Mouse (Mus musculus) CH12.LX (cell line): ENCODE results near the gene Als2cr12. TPM values are rescaled to one million over a fixed set of nuclear protein-coding genes. Genes with fewer than 3 reads are reported as not detected.
"Not testable (repeated sequence)": the region's sequence is repeated elsewhere in the genome, so short reads cannot be mapped to it uniquely, and the experiment has no call there.

Experiments used
- DNase-seq: peaks from one replicate; pipeline ENCODE4 v3.0.0-alpha.2; 2013; ENCODE audit errors: extremely low read depth
- H3K27ac ChIP-seq: 2 replicates; pipeline ENCODE4 v1.5.1; 2012; ENCODE audit warnings: low read depth, mild to moderate bottlenecking, control low read depth, moderate library complexity; ENCODE audit not compliant: insufficient read depth
- H3K27me3 ChIP-seq: replicated peaks from 2 replicates; pipeline ENCODE3; 2012; ENCODE audit warnings: inconsistent platforms
- H3K36me3 ChIP-seq, 2 experiments: replicated peaks in 1 of 2; 2 replicates each; pipeline versions ENCODE3 to v1.6.1; 2012; ENCODE audit warnings: inconsistent platforms in 1 of 2, low read length in 1 of 2, mild to moderate bottlenecking in 1 of 2, mixed read lengths in 1 of 2, moderate library complexity in 1 of 2; ENCODE audit not compliant: control insufficient read depth in 1 of 2, insufficient read depth in 1 of 2
- H3K4me1 ChIP-seq, 2 experiments: 2 replicates each; pipeline ENCODE4 v1.6.1; 2012; ENCODE audit warnings: inconsistent platforms in 1 of 2, moderate library complexity in 1 of 2; ENCODE audit not compliant: insufficient read depth in 2 of 2, control insufficient read depth in 1 of 2
- H3K4me2 ChIP-seq: 2 replicates; pipeline ENCODE4 v1.6.1; 2012; ENCODE audit warnings: low read depth, mild to moderate bottlenecking, control low read depth; ENCODE audit not compliant: poor library complexity, insufficient read depth, severe bottlenecking
- H3K4me3 ChIP-seq, 3 experiments: fragments of 150-350 bp in 1 of 3; sonication (generic) in 1 of 3; replicated peaks in 1 of 3; 2 replicates each; pipeline versions ENCODE3 to v1.5.1; 2011 to 2012; ENCODE audit warnings: low read depth in 2 of 3, low read length in 2 of 3, mild to moderate bottlenecking in 2 of 3, moderate library complexity in 2 of 3, control low read depth in 1 of 3, improper control_type of control experiment in 1 of 3, inconsistent platforms in 1 of 3, mixed read lengths in 1 of 3; ENCODE audit not compliant: poor library complexity in 1 of 3
- H3K79me2 ChIP-seq: replicated peaks from 2 replicates; pipeline ENCODE4 v1.6.1; 2012; ENCODE audit warnings: mild to moderate bottlenecking, moderate library complexity; ENCODE audit not compliant: control insufficient read depth, poor library complexity, insufficient read depth, severe bottlenecking; ENCODE audit errors: extremely low read depth
- H3K9ac ChIP-seq: 2 replicates; pipeline ENCODE4 v1.6.1; 2012; ENCODE audit warnings: low read depth, mild to moderate bottlenecking, control low read depth, moderate library complexity; ENCODE audit not compliant: insufficient read depth
- H3K9me3 ChIP-seq: replicated peaks from 2 replicates; pipeline ENCODE3; 2012; ENCODE audit warnings: low read length, inconsistent platforms, mixed read lengths
- BHLHE40 ChIP-seq: IDR thresholded peaks from 2 replicates; pipeline ENCODE4 v1.6.1; 2011; ENCODE audit warnings: mild to moderate bottlenecking, low read depth, low read length, improper control_type of control experiment
- CTCF ChIP-seq, 2 experiments: IDR thresholded peaks in 1 of 2; conservative IDR thresholded peaks in 1 of 2; 2 replicates each; pipeline ENCODE4 v1.5.1; 2011 to 2012; ENCODE audit warnings: low read depth in 2 of 2, low read length in 2 of 2, improper control_type of control experiment in 1 of 2, inconsistent platforms in 1 of 2, mild to moderate bottlenecking in 1 of 2, moderate library complexity in 1 of 2
- E2F4 ChIP-seq: IDR thresholded peaks from 2 replicates; pipeline ENCODE4 v1.6.1; 2011; ENCODE audit warnings: low read depth, low read length, improper control_type of control experiment; ENCODE audit not compliant: insufficient replicate concordance
- ELF1 ChIP-seq: IDR thresholded peaks from 2 replicates; pipeline ENCODE4 v1.6.1; 2014; ENCODE audit warnings: low read depth, mild to moderate bottlenecking, inconsistent platforms, low read length, improper control_type of control experiment
- EP300 ChIP-seq: IDR thresholded peaks from 2 replicates; pipeline ENCODE4 v1.6.1; 2011; ENCODE audit warnings: low read length, improper control_type of control experiment
- GABPA ChIP-seq: IDR thresholded peaks from 2 replicates; pipeline ENCODE4 v1.6.1; 2012; ENCODE audit warnings: low read depth, low read length, improper control_type of control experiment, inconsistent platforms; ENCODE audit not compliant: insufficient replicate concordance
- HCFC1 ChIP-seq: IDR thresholded peaks from 2 replicates; pipeline ENCODE4 v1.6.1; 2012; ENCODE audit warnings: low read depth, mild to moderate bottlenecking, inconsistent platforms, low read length, improper control_type of control experiment
- JUND ChIP-seq: conservative IDR thresholded peaks from 2 replicates; pipeline ENCODE4 v1.6.1; 2011; ENCODE audit warnings: low read depth, low read length, improper control_type of control experiment
- KAT2A ChIP-seq: IDR thresholded peaks from 2 replicates; pipeline ENCODE4 v1.6.1; 2012; ENCODE audit warnings: low read length, improper control_type of control experiment, inconsistent platforms; ENCODE audit not compliant: insufficient replicate concordance
- MAX ChIP-seq: IDR thresholded peaks from 2 replicates; pipeline ENCODE4 v1.6.1; 2011; ENCODE audit warnings: low read length, improper control_type of control experiment
- MAZ ChIP-seq: IDR thresholded peaks from 2 replicates; pipeline ENCODE4 v1.6.1; 2012; ENCODE audit warnings: low read depth, mild to moderate bottlenecking, inconsistent platforms, low read length, improper control_type of control experiment, moderate library complexity
- NELFE ChIP-seq: IDR thresholded peaks from 2 replicates; pipeline ENCODE4 v1.6.1; 2011; ENCODE audit warnings: low read depth, low read length, improper control_type of control experiment
- NRF1 ChIP-seq: IDR thresholded peaks from 2 replicates; pipeline ENCODE4 v1.6.1; 2014; ENCODE audit warnings: low read depth, mild to moderate bottlenecking, inconsistent platforms, low read length, improper control_type of control experiment, moderate library complexity
- PAX5 ChIP-seq: IDR thresholded peaks from 2 replicates; pipeline ENCODE4 v1.6.1; 2012; ENCODE audit warnings: low read length, inconsistent platforms, mixed read lengths
- POLR2A ChIP-seq: IDR thresholded peaks from 2 replicates; pipeline ENCODE4 v1.6.1; 2011; ENCODE audit warnings: low read depth, mild to moderate bottlenecking, improper control_type of control experiment, low read length
- RCOR1 ChIP-seq: conservative IDR thresholded peaks from 2 replicates; pipeline ENCODE4 v1.6.1; 2012; ENCODE audit warnings: low read depth, mild to moderate bottlenecking, inconsistent platforms, low read length, improper control_type of control experiment
- TCF12 ChIP-seq: IDR thresholded peaks from 2 replicates; pipeline ENCODE4 v1.6.1; 2014; ENCODE audit warnings: low read depth, mild to moderate bottlenecking, inconsistent platforms, low read length, improper control_type of control experiment
- USF1 ChIP-seq: IDR thresholded peaks from 2 replicates; pipeline ENCODE4 v1.6.1; 2014; ENCODE audit warnings: low read depth, mild to moderate bottlenecking, inconsistent platforms, low read length, improper control_type of control experiment
- USF2 ChIP-seq: conservative IDR thresholded peaks from 2 replicates; pipeline ENCODE4 v1.6.1; 2011; ENCODE audit warnings: low read depth, low read length, improper control_type of control experiment
- ZC3H11A ChIP-seq: IDR thresholded peaks from 2 replicates; pipeline ENCODE4 v1.6.1; 2012; ENCODE audit warnings: low read depth, mild to moderate bottlenecking, inconsistent platforms, low read length, improper control_type of control experiment
- dilution Hi-C: fragments of 300-500 bp; cut with MboI; formaldehyde crosslinking; loops from 2 replicates; pipeline ENCODE4 v1.14.3; 2020; ENCODE audit warnings: low sequenced_read_pairs; ENCODE audit not compliant: extremely low pct_unique_long_range_greater_than_20kb, extremely low pct_ligation_motif_present
- in situ Hi-C: fragments of 300-500 bp; cut with MboI; formaldehyde crosslinking; loops from 3 replicates; pipeline ENCODE4 v1.14.3; 2019; ENCODE audit warnings: low sequenced_read_pairs, low pct_ligation_motif_present, low pct_unique_long_range_greater_than_20kb, mixed read lengths
- polyA plus RNA-seq: library from polyadenylated mRNA; unstranded; fragments of >175 nt; gene quantifications from 2 replicates; pipeline ENCODE4 v1.2.1, GENCODE M21; 2012; ENCODE audit warnings: low read depth; ENCODE audit not compliant: insufficient read length
- total RNA-seq, 2 experiments: library from RNA; depleted of rRNA; stranded (reverse); fragments of 300-350 nt in 1 of 2; fragments of >200 nt in 1 of 2; gene quantifications; 2 replicates each; pipeline ENCODE4 v1.2.3; 2012 to 2014

The Als2cr12 gene
- total and polyA plus RNA-seq, 3 experiments = 0.33 TPM; not detected in 2

DNA sequence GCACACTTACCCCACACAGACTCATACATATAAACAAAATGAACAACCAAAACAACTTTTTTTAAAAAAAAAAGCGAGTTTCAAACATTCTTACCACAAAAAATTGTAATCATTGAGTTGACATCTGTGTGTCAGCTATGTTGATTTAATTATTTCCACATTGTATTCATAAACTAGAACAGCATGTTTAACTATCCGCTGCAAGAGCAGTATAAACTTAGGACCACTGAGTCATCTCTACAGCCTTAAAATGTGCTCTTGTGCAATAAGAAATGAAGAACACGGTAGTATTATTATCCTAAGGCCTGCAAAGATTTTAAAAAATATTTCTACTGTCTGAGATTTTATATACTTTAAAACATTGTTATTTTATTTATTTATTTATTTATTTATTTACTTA is 20.8 kb downstream of the Als2cr12 start:
- H3K4me2 ChIP-seq = no peak overlapping the region
- no peaks in the 10 kb centered on the region for H3K9me3 ChIP-seq
- peaks cover 8 to 20% of the 10 kb centered on the region in 2 experiments for H3K4me1 ChIP-seq
- H3K79me2 ChIP-seq = no peaks in the 10 kb centered on the region
- H3K4me3 ChIP-seq = no peak overlapping the region
- H3K27ac ChIP-seq = no peak overlapping the region
- dilution Hi-C loops (no loop called here), in situ Hi-C loops (loop anchor here (25.0 kb wide), 2 partner anchors 188 to 388 kb away; partner anchors contain the start of gene Aox2)
- DNase-seq = no peak
- no peak overlapping the region for H3K9ac ChIP-seq
- no peak for TF ChIP-seq USF2
- no peaks in the 10 kb centered on the region for H3K36me3 ChIP-seq
- H3K27me3 ChIP-seq = no peaks in the 10 kb centered on the region

DNA sequence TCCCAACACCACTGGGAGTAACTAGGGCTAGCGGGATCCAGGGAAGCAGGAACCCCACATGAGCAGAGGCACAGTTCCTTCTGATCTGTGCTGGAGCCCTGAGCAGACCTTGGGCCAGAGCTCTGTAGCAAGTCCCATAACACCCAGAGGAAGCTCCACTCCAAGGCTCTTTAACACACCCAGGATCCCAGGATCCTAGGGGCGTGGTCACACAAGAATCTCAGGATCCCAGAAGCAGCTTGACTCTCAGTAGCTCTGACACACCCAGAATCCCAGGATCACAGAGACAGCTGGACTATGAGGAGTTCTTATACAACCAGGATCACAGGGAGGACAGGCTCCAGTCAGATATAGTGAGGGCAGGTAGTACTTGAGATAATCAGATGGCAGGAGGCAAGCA is 23.7 kb downstream of the Als2cr12 start:
- no peak overlapping the region for H3K4me2 ChIP-seq
- peaks cover 4 to 8% of the 10 kb centered on the region in 2 experiments for H3K4me1 ChIP-seq
- H3K27ac ChIP-seq = no peak overlapping the region
- no peaks in the 10 kb centered on the region for H3K27me3 ChIP-seq
- peaks cover 2% of the 10 kb centered on the region for H3K9me3 ChIP-seq
- no peaks in the 10 kb centered on the region for H3K79me2 ChIP-seq
- no peaks in the 10 kb centered on the region for H3K36me3 ChIP-seq
- in situ Hi-C loops = no loop called here
- TF ChIP-seq ZC3H11A (no peak), NRF1 (no peak), TCF12 (no peak), JUND (no peak), NELFE (no peak), PAX5 (no peak)
- no peak for DNase-seq
- H3K9ac ChIP-seq = no peak overlapping the region
- no peak overlapping the region for H3K4me3 ChIP-seq
- dilution Hi-C loops = no loop called here

DNA sequence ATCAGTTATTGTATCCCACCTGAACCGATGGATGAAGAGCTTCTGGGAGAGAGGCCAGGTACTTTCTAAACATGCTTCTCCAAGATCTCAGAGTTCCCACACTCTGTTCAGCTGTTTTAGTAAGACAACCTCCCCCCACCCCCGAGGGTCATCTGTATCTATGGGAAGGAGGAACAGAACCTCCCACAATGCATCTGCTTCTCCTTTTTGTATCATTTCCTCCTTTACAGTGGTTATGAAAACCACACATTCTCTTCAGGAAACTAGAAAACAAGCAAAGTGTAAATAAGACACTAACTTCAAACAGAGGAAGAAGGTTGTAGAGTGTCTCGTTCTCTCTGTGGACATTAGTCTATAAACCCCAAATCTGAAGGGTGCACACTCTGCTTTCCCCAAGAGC is 26.2 kb downstream of the Als2cr12 start:
- H3K4me2 ChIP-seq, in situ Hi-C loops, H3K27me3 ChIP-seq, H3K9ac ChIP-seq, H3K9me3 ChIP-seq, H3K4me3 ChIP-seq, H3K36me3 ChIP-seq, dilution Hi-C loops, H3K27ac ChIP-seq, H3K4me1 ChIP-seq, H3K79me2 ChIP-seq, DNase-seq: not testable (repeated sequence)

DNA sequence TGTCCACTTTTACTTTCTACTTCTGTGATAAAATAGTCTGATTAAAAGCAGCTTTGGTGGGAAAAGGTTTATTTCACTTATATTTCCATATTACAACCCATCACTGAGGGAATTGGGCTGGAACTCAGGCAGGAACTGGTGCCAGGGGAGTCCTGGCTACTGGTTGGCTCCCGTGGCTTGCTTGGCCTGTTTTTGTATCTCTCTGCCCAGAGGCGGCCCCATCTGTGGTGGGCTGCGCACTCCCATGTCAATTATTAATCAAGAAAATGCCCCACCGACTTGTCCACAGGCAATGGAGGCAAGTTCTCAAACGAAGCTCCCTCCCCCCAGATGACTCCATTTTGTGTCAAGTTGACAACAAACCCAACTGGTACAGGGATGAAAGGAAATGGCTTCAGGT is 27.6 kb downstream of the Als2cr12 start:
- Histone ChIP-seq H3K4me1 (peaks cover 4 to 7% of the 10 kb centered on the region in 2 experiments; a peak in 3 of 4 replicates), H3K36me3 (no peaks in the 10 kb centered on the region), H3K4me2 (no peak overlapping the region), H3K79me2 (no peaks in the 10 kb centered on the region), H3K4me3 (no peak overlapping the region), H3K27ac (no peak overlapping the region), H3K27me3 (no peaks in the 10 kb centered on the region), H3K9ac (no peak overlapping the region), H3K9me3 (peaks cover 2% of the 10 kb centered on the region)
- dilution Hi-C loops = no loop called here
- DNase-seq = no peak
- in situ Hi-C loops = no loop called here
- no peak for TF ChIP-seq ZC3H11A
- no peak for TF ChIP-seq GABPA
- no peak for TF ChIP-seq KAT2A
- TF ChIP-seq CTCF (conservative IDR thresholded peaks at IDR 0.05 in 1 of 2, IDR thresholded peaks at IDR 0.05 in 1 of 2; ENCODE audit: low read depth in 2 of 2, low read length in 2 of 2) = no peak
- TF ChIP-seq BHLHE40 = no peak
- no peak for TF ChIP-seq USF1
- no peak for TF ChIP-seq TCF12
- TF ChIP-seq RCOR1 = no peak
- no peak for TF ChIP-seq NRF1
- TF ChIP-seq PAX5 = no peak
- TF ChIP-seq HCFC1 = no peak
- TF ChIP-seq POLR2A = no peak
- no peak for TF ChIP-seq EP300
- no peak for TF ChIP-seq E2F4
- TF ChIP-seq MAX = no peak
- no peak for TF ChIP-seq ELF1
- no peak for TF ChIP-seq USF2
- TF ChIP-seq MAZ = no peak
